Mouse (Mus musculus): ENCODE results near the gene Dnajc24. TPM values are rescaled to one million over a fixed set of nuclear protein-coding genes. Genes with fewer than 3 reads are reported as not detected.
A peak's percentile ranks its signal among the peaks of the same experiment; 100 is the strongest.

The Dnajc24 gene
- total and polyA plus RNA-seq, 3 experiments, result 28.7 to 30.3 TPM; not detected in 1

GRCm38 (mm10) chr2:106024895-106025294 lies 21.5 kb upstream of the Dnajc24 start:
- Histone ChIP-seq H3K36me3 (ENCODE audit: control insufficient read depth in 1 of 2, insufficient read depth in 2 of 2, low read length in 2 of 2) (no peaks in the 10 kb centered on the region), H3K27ac (ENCODE audit: control insufficient read depth, low read depth, low read length) (no peak overlapping the region), H3K9ac (ENCODE audit: control insufficient read depth, low read depth, low read length, poor library complexity, severe bottlenecking) (no peak overlapping the region), H3K4me3 (ENCODE audit: control insufficient read depth in 1 of 2, insufficient read depth in 1 of 2, low read depth in 2 of 2, low read length in 2 of 2) (no peak overlapping the region), H3K9me3 (replicated peaks; ENCODE audit: insufficient read depth, low read length) (no peaks in the 10 kb centered on the region), H3K27me3 (ENCODE audit: control insufficient read depth in 1 of 2, insufficient read depth in 2 of 2, low read length in 2 of 2) (peaks cover 5 to 9% of the 10 kb centered on the region in 2 experiments), H3K79me2 (ENCODE audit: control insufficient read depth, insufficient read depth, low read length, poor library complexity) (no peaks in the 10 kb centered on the region), H3K4me1 (ENCODE audit: control insufficient read depth in 1 of 2, insufficient read depth in 2 of 2, low read length in 2 of 2) (no peaks in the 10 kb centered on the region)
- TF ChIP-seq MYB (IDR thresholded peaks at IDR 0.05; ENCODE audit: low read depth, low read length) (no peak), ELF1 (IDR thresholded peaks at IDR 0.05; ENCODE audit: low read depth, low read length) (no peak), GABPA (IDR thresholded peaks at IDR 0.05; ENCODE audit: low read depth, low read length) (no peak), ZMIZ1 (IDR thresholded peaks at IDR 0.05; ENCODE audit: low read depth, low read length) (no peak), ZKSCAN1 (IDR thresholded peaks at IDR 0.05; ENCODE audit: low read depth, low read length) (no peak), JUND (IDR thresholded peaks at IDR 0.05; ENCODE audit: low read depth, low read length) (no peak), SIN3A (IDR thresholded peaks at IDR 0.05; ENCODE audit: low read length) (no peak), POLR2A (IDR thresholded peaks at IDR 0.05; ENCODE audit: control insufficient read depth in 1 of 2, insufficient read depth in 1 of 2, low read depth in 1 of 2, low read length in 2 of 2, poor library complexity in 1 of 2) (no peak)
- DNase-seq (ENCODE audit: low read depth, low spot score), result no peak

DNA sequence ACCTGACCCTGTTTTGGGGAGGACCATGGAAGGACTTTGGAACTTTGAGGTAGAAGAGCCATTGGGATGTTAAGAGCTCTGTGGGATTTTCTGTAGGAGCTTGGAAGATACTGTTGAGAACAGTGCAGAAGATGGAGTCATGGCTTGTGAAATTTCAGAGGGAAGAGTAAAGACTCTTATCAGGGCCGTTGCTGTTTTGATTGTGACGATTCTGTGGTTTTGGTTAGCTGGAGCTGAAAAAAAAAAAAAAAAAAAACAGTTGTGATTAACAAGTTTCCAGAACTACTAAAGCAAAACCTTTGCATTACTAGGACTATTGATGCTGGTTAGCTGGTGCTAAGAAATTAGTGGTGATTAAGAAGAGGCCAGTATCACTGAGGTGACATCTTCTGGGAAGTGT lies 5.1 kb upstream of the Dnajc24 start:
- no peak overlapping the region for H3K9ac ChIP-seq (ENCODE audit: control insufficient read depth, low read depth, low read length, poor library complexity, severe bottlenecking)
- TF ChIP-seq CHD1 (IDR thresholded peaks at IDR 0.05; ENCODE audit: low read depth, low read length), result no peak
- no peak for TF ChIP-seq NRF1 (IDR thresholded peaks at IDR 0.05; ENCODE audit: insufficient read depth, low read depth, low read length, poor library complexity, severe bottlenecking)
- peak; percentile 61 for TF ChIP-seq RCOR1 (IDR thresholded peaks at IDR 0.05; ENCODE audit: low read depth, low read length)
- TF ChIP-seq MXI1 (IDR thresholded peaks at IDR 0.05; ENCODE audit: low read depth, low read length), result no peak
- TF ChIP-seq ZNF384 (IDR thresholded peaks at IDR 0.05; ENCODE audit: low read depth, low read length), result peak; percentile 79
- TF ChIP-seq USF1 (IDR thresholded peaks at IDR 0.05; ENCODE audit: low read depth, low read length), result no peak
- no peak for TF ChIP-seq TBP (IDR thresholded peaks at IDR 0.05; ENCODE audit: low read depth, low read length)

GRCm38 (mm10) chr2:105987999-105988398 lies 15.3 kb downstream of the Dnajc24 start:
- no peak for DNase-seq (ENCODE audit: low read depth, low spot score)
- TF ChIP-seq MAFK (IDR thresholded peaks at IDR 0.05; ENCODE audit: borderline replicate concordance, low read depth, low read length), result no peak
- peak; percentile 57 for TF ChIP-seq RAD21 (IDR thresholded peaks at IDR 0.05; ENCODE audit: low read depth, low read length)
- peak; percentile 48 for TF ChIP-seq SMC3 (IDR thresholded peaks at IDR 0.05; ENCODE audit: low read depth, low read length)
- no peak for TF ChIP-seq KAT2A (conservative IDR thresholded peaks at IDR 0.05; ENCODE audit: low read depth, low read length)
- TF ChIP-seq CTCF (IDR thresholded peaks at IDR 0.05 in 2 of 3, conservative IDR thresholded peaks at IDR 0.05 in 1 of 3; ENCODE audit: control insufficient read depth in 1 of 3, insufficient read depth in 1 of 3, low read depth in 2 of 3, low read length in 3 of 3, poor library complexity in 1 of 3, severe bottlenecking in 1 of 3), result peak in 1 of 3 experiments; percentile 40; a peak in 2 of 6 replicates
- peak; percentile 53; the same call in 1 of the 2 replicates for TF ChIP-seq ZC3H11A (IDR thresholded peaks at IDR 0.05; ENCODE audit: low read depth, low read length)
- Histone ChIP-seq H3K79me2 (ENCODE audit: control insufficient read depth, insufficient read depth, low read length, poor library complexity) (peaks cover 2% of the 10 kb centered on the region; the same call in 1 of the 2 replicates), H3K36me3 (ENCODE audit: control insufficient read depth in 1 of 2, insufficient read depth in 2 of 2, low read length in 2 of 2) (peaks cover 0 to 14% of the 10 kb centered on the region in 2 experiments; a peak in 2 of 4 replicates), H3K4me3 (ENCODE audit: control insufficient read depth in 1 of 2, insufficient read depth in 1 of 2, low read depth in 2 of 2, low read length in 2 of 2) (no peak overlapping the region), H3K9ac (ENCODE audit: control insufficient read depth, low read depth, low read length, poor library complexity, severe bottlenecking) (no peak overlapping the region), H3K27ac (ENCODE audit: control insufficient read depth, low read depth, low read length) (no peak overlapping the region), H3K4me1 (ENCODE audit: control insufficient read depth in 1 of 2, insufficient read depth in 2 of 2, low read length in 2 of 2) (peaks cover 0 to 9% of the 10 kb centered on the region in 2 experiments; a peak in 3 of 4 replicates), H3K27me3 (ENCODE audit: control insufficient read depth in 1 of 2, insufficient read depth in 2 of 2, low read length in 2 of 2) (no peaks in the 10 kb centered on the region), H3K9me3 (replicated peaks; ENCODE audit: insufficient read depth, low read length) (no peaks in the 10 kb centered on the region)

More for the DNA sequence above, 5.1 kb upstream of the Dnajc24 start:
- Histone ChIP-seq H3K79me2 (ENCODE audit: control insufficient read depth, insufficient read depth, low read length, poor library complexity) (no peaks in the 10 kb centered on the region), H3K4me3 (ENCODE audit: control insufficient read depth in 1 of 2, insufficient read depth in 1 of 2, low read depth in 2 of 2, low read length in 2 of 2) (no peak overlapping the region), H3K9me3 (replicated peaks; ENCODE audit: insufficient read depth, low read length) (no peaks in the 10 kb centered on the region), H3K4me1 (ENCODE audit: control insufficient read depth in 1 of 2, insufficient read depth in 2 of 2, low read length in 2 of 2) (no peaks in the 10 kb centered on the region), H3K27me3 (ENCODE audit: control insufficient read depth in 1 of 2, insufficient read depth in 2 of 2, low read length in 2 of 2) (no peaks in the 10 kb centered on the region; a peak in 2 of 4 replicates), H3K27ac (ENCODE audit: control insufficient read depth, low read depth, low read length) (no peak overlapping the region), H3K36me3 (ENCODE audit: control insufficient read depth in 1 of 2, insufficient read depth in 2 of 2, low read length in 2 of 2) (no peaks in the 10 kb centered on the region)
- no peak for DNase-seq (ENCODE audit: low read depth, low spot score)
